Mouse (Mus musculus): Measurements from ENCODE around the gene Exoc8.

- TF ChIP-seq GATA1 (IDR thresholded peaks at IDR 0.05; ENCODE audit: low read length) (no peak), TAL1 (IDR thresholded peaks at IDR 0.05; ENCODE audit: low read length) (no peak)
These were observed 44.0 kb downstream of the Exoc8 start for GRCm38 (mm10) chr8:124853511-124853910.

Data from erythroblast, embryonic 14.5 days (primary cell).